In the genomic region with DNA sequence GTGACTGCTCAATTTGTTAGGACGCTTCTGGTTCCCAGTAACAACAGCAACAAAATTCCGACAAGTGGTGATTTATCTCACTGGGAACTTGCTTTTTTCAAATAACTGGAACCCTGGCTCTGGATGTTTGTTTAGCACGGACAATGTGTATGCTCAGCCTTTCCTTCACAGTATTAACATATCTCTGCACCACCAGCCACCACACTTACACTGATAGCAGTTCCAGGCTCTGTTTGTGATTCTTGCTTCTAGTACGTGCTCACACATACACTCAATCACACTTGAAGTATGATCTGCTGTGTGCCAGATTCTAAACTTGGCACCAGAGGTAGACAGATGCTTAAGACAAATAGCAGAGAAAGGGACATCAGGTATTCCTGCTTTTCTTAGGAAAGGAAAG, we compare ENCODE assay signal across 19 mouse cellular contexts.
DNase-seq lines count a peak whose midpoint lies in the region; ATAC-seq and TF ChIP-seq lines count a peak whose summit lies in the region.
"Had no signal": no experiment of that assay in that cellular context is flagged by ENCODE, and none has a peak within 500 bp of the region (broad histone marks: within the 10 kb centered on the region; RNA-seq: fewer than 3 reads in every experiment).

No protein-coding gene starts in this region.

- no peak overlapping the region for H3K4me2 ChIP-seq in heart, embryonic 12.5 days
- H3K4me2 ChIP-seq in heart, embryonic 16.5 days (ENCODE audit: low read depth, low read length), result 0 out of 2 replicates have a peak overlapping the region, but pooled peaks have one; percentile 6
- H3K4me2 ChIP-seq in kidney, embryonic 15.5 days, result no peak overlapping the region
- no peak overlapping the region for H3K4me2 ChIP-seq in lung, embryonic 15.5 days
- H3K4me2 ChIP-seq: embryonic facial prominence, embryonic 12.5 days; forebrain, embryonic 15.5 days; hindbrain, embryonic 15.5 days had no signal

- H3K9ac ChIP-seq in heart, embryonic 12.5 days, result no peak overlapping the region
- H3K9ac ChIP-seq in heart, embryonic 16.5 days (ENCODE audit: low read length), result no peak overlapping the region
- no peak overlapping the region for H3K9ac ChIP-seq in heart, adult 2 months (ENCODE audit: low read depth, low read length)
- no peak overlapping the region for H3K9ac ChIP-seq in kidney, embryonic 15.5 days
- no peak overlapping the region for H3K9ac ChIP-seq in lung, embryonic 15.5 days
- H3K9ac ChIP-seq: embryonic facial prominence, embryonic 12.5 days; forebrain, embryonic 15.5 days; hindbrain, embryonic 15.5 days had no signal

- H3K36me3 ChIP-seq in heart, embryonic 12.5 days, result no peaks in the 10 kb centered on the region
- no peaks in the 10 kb centered on the region for H3K36me3 ChIP-seq in heart, embryonic 16.5 days (ENCODE audit: control insufficient read depth, insufficient read depth)
- no peaks in the 10 kb centered on the region for H3K36me3 ChIP-seq in heart, adult 2 months (ENCODE audit: control insufficient read depth, insufficient read depth, low read length)
- no peaks in the 10 kb centered on the region for H3K36me3 ChIP-seq in kidney, embryonic 15.5 days
- H3K36me3 ChIP-seq in lung, embryonic 15.5 days, result no peaks in the 10 kb centered on the region
- H3K36me3 ChIP-seq: embryonic facial prominence, embryonic 12.5 days; forebrain, embryonic 15.5 days; hindbrain, embryonic 15.5 days had no signal

- DNase-seq in heart, postnatal 36 days, result no peak
- no peak for DNase-seq in heart, adult 2 months
- no peak for DNase-seq in kidney, adult 9 months
- no peak for DNase-seq in lung, postnatal 10 days
- DNase-seq: adrenal gland, postnatal 14 days; cerebellum, adult 11-12 months; cerebellum, adult 9-10 months; cerebellum, postnatal 25 days; gastrocnemius, postnatal 36 days; kidney, adult 11 months had no signal

- WGBS in heart, embryonic 12.5 days, result 30% methylated on average over 4 of the region's 4 CpGs
- WGBS in heart, embryonic 16.5 days, result 22% methylated on average over 4 of the region's 4 CpGs
- 31% methylated on average over 4 of the region's 4 CpGs for WGBS in heart, adult 2 months
- 35% methylated on average over 4 of the region's 4 CpGs for WGBS in kidney, embryonic 15.5 days
- 16% methylated on average over 4 of the region's 4 CpGs for WGBS in lung, embryonic 15.5 days

- H3K9me3 ChIP-seq in heart, embryonic 12.5 days (replicated peaks), result no peaks in the 10 kb centered on the region
- H3K9me3 ChIP-seq in heart, embryonic 16.5 days (replicated peaks; ENCODE audit: control insufficient read depth, low read length), result no peaks in the 10 kb centered on the region
- no peaks in the 10 kb centered on the region for H3K9me3 ChIP-seq in kidney, embryonic 15.5 days (replicated peaks)
- H3K9me3 ChIP-seq in lung, embryonic 15.5 days, result no peaks in the 10 kb centered on the region
- H3K9me3 ChIP-seq: embryonic facial prominence, embryonic 12.5 days; forebrain, embryonic 15.5 days; hindbrain, embryonic 15.5 days had no signal

- H3K79me2 ChIP-seq in heart, adult 2 months (replicated peaks; ENCODE audit: control insufficient read depth, insufficient read depth, low read length), result no peaks in the 10 kb centered on the region

- intact Hi-C loops in heart, postnatal 36 days (cut with DNase I), result no loop called here
- intact Hi-C loops in heart, adult 2 months (cut with DNase I), result no loop called here

- no peak for TF ChIP-seq EP300 in heart, adult 2 months (IDR thresholded peaks at IDR 0.05; ENCODE audit: insufficient read depth, low read depth, low read length)

- peaks cover 16% of the 10 kb centered on the region for H3K4me1 ChIP-seq in heart, embryonic 12.5 days (replicated peaks)
- peaks cover 10% of the 10 kb centered on the region; the same call in 1 of the 2 replicates for H3K4me1 ChIP-seq in heart, embryonic 16.5 days (ENCODE audit: control insufficient read depth, insufficient read depth, low read length)
- H3K4me1 ChIP-seq in heart, adult 2 months (ENCODE audit: control insufficient read depth, insufficient read depth, low read length), result no peaks in the 10 kb centered on the region
- no peaks in the 10 kb centered on the region for H3K4me1 ChIP-seq in kidney, embryonic 15.5 days
- peaks cover 13% of the 10 kb centered on the region for H3K4me1 ChIP-seq in lung, embryonic 15.5 days
- H3K4me1 ChIP-seq: embryonic facial prominence, embryonic 12.5 days; forebrain, embryonic 15.5 days; hindbrain, embryonic 15.5 days had no signal

- peak overlapping the region; percentile 53 for H3K27ac ChIP-seq in heart, embryonic 12.5 days (ENCODE audit: poor library complexity, severe bottlenecking)
- peak overlapping the region; percentile 66 for H3K27ac ChIP-seq in heart, embryonic 16.5 days (ENCODE audit: low read length)
- H3K27ac ChIP-seq in heart, adult 2 months, result no peak overlapping the region
- peak overlapping the region; percentile 60 for H3K27ac ChIP-seq in kidney, embryonic 15.5 days
- peak overlapping the region; percentile 32 for H3K27ac ChIP-seq in lung, embryonic 15.5 days
- H3K27ac ChIP-seq: embryonic facial prominence, embryonic 12.5 days; forebrain, embryonic 15.5 days; hindbrain, embryonic 15.5 days had no signal

- no peak for TF ChIP-seq CTCF in heart, adult 2 months (IDR thresholded peaks at IDR 0.05)

- ATAC-seq in heart, embryonic 12.5 days (ENCODE audit: insufficient number of reproducible peaks, low FRiP score), result no peak
- peak; percentile 52 for ATAC-seq in heart, embryonic 16.5 days (replicated peaks; ENCODE audit: extremely low read depth, insufficient read depth, low FRiP score)
- no peak for ATAC-seq in kidney, embryonic 15.5 days (replicated peaks; ENCODE audit: low FRiP score)
- ATAC-seq in lung, embryonic 15.5 days (ENCODE audit: borderline replicate concordance, extremely low read depth, low FRiP score, low TSS enrichment), result no peak
- ATAC-seq: activated CD4-positive, CD25-positive, alpha-beta regulatory T cell, adult 4 months; forebrain, embryonic 15.5 days; Patski had no signal

- no peak for TF ChIP-seq POLR2A in heart, adult 2 months (IDR thresholded peaks at IDR 0.05; ENCODE audit: insufficient read depth, low read depth, low read length)

- H3K4me3 ChIP-seq in heart, embryonic 12.5 days, result no peak overlapping the region
- H3K4me3 ChIP-seq in heart, embryonic 16.5 days (ENCODE audit: low read length), result no peak overlapping the region
- H3K4me3 ChIP-seq in heart, adult 2 months, result no peak overlapping the region
- no peak overlapping the region for H3K4me3 ChIP-seq in kidney, embryonic 15.5 days (replicated peaks)
- no peak overlapping the region for H3K4me3 ChIP-seq in lung, embryonic 15.5 days
- H3K4me3 ChIP-seq: embryonic facial prominence, embryonic 12.5 days; forebrain, embryonic 15.5 days; hindbrain, embryonic 15.5 days had no signal

- H3K27me3 ChIP-seq in heart, embryonic 12.5 days (replicated peaks), result no peaks in the 10 kb centered on the region
- no peaks in the 10 kb centered on the region for H3K27me3 ChIP-seq in heart, embryonic 16.5 days (ENCODE audit: control insufficient read depth, insufficient read depth, low read length)
- H3K27me3 ChIP-seq in heart, adult 2 months (ENCODE audit: control insufficient read depth, insufficient read depth, low read length), result no peaks in the 10 kb centered on the region
- 0 out of 2 replicates have a peak, but pooled peaks cover 3% of the 10 kb centered on the region for H3K27me3 ChIP-seq in kidney, embryonic 15.5 days
- no peaks in the 10 kb centered on the region for H3K27me3 ChIP-seq in lung, embryonic 15.5 days
- H3K27me3 ChIP-seq: embryonic facial prominence, embryonic 12.5 days; forebrain, embryonic 15.5 days had no signal
